Mouse (Mus musculus) neural tube, embryonic 12.5 days (tissue): ENCODE data around the gene Gm20532. TPM values are rescaled to one million over a fixed set of nuclear protein-coding genes. Genes with fewer than 3 reads are reported as not detected.

ENCODE experiments used
- ATAC-seq: fragments of 200-750 bp; cut with Nextera tagmentation; 2 replicates; pipeline ENCODE4 v1.8.0; 2017; ENCODE audit warnings: low read depth, mild to moderate bottlenecking, moderate TSS enrichment, moderate library complexity; ENCODE audit not compliant: low FRiP score
- H3K27ac ChIP-seq: fragments of 300-500 bp; sonication (generic); 2 replicates; pipeline ENCODE4 v1.5.1; 2016
- H3K27me3 ChIP-seq: fragments of 300-500 bp; sonication (generic); replicated peaks from 2 replicates; pipeline ENCODE4 v1.6.1; 2016; ENCODE audit warnings: mild to moderate bottlenecking
- H3K36me3 ChIP-seq: fragments of 300-500 bp; sonication (generic); 2 replicates; pipeline ENCODE4 v1.6.1; 2016; ENCODE audit warnings: mild to moderate bottlenecking
- H3K4me1 ChIP-seq: fragments of 300-500 bp; sonication (generic); 2 replicates; pipeline ENCODE4 v1.6.1; 2016
- H3K4me2 ChIP-seq: fragments of 300-500 bp; sonication (generic); replicated peaks from 2 replicates; pipeline ENCODE4 v1.6.1; 2016; ENCODE audit warnings: mild to moderate bottlenecking
- H3K4me3 ChIP-seq: fragments of 300-500 bp; sonication (generic); 2 replicates; pipeline ENCODE4 v1.5.1; 2016
- H3K9ac ChIP-seq: fragments of 300-500 bp; sonication (generic); 2 replicates; pipeline ENCODE4 v1.6.1; 2016; ENCODE audit warnings: mild to moderate bottlenecking
- H3K9me3 ChIP-seq: fragments of 300-500 bp; sonication (generic); 2 replicates; pipeline ENCODE4 v1.6.1; 2016; ENCODE audit warnings: mild to moderate bottlenecking
- WGBS: fragments of 180-500 bp; shearing (Covaris S2); methylation state at CpG from one replicate; pipeline ENCODE4 v1.1.7; 2016; 5-methylcytosine and 5-hydroxymethylcytosine counted together
- polyA plus RNA-seq: library from polyadenylated mRNA; unstranded; fragments of >200 nt; fragmentation: Nextera tagmentation; extraction: Ambion mirVana; gene quantifications from 2 replicates; pipeline ENCODE4 v1.2.1, GENCODE M21; 2016

Gene Gm20532
- polyA plus RNA-seq, 1 experiment from 2014 or later: not detected

GRCm38 (mm10) chr2:26552066-26552465, 34.4 kb upstream of the Gm20532 start:
- Histone ChIP-seq H3K4me3 (no peak overlapping the region), H3K4me1 (peaks cover 12% of the 10 kb centered on the region), H3K27ac (no peak overlapping the region), H3K9me3 (no peaks in the 10 kb centered on the region), H3K9ac (no peak overlapping the region), H3K4me2 (no peak overlapping the region), H3K36me3 (no peaks in the 10 kb centered on the region), H3K27me3 (no peaks in the 10 kb centered on the region; the same call in 1 of the 2 replicates)
- no peak for ATAC-seq
- 92% methylated on average over 2 of the region's 2 CpGs for WGBS

DNA sequence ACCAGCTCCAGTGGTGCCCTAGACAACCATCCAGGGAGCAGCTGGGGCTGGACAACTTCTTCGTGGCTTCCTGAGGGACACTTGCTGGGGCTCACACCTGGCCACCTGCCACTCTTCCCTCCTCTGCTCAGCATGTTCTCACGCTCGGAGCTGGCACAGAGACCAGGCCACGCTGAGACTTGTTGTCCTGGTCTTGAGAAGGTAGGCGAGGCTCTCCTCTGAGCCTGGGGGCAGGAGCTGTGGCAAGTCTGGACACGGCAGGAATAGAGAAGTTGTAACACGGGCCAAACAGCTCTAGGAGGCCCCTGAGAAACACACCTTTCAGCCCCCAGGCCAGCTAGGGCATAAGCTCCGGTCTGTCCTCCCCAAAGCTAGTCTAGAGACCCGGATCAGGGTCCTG, 32.5 kb upstream of the Gm20532 start:
- no peak for ATAC-seq
- H3K9me3 ChIP-seq: no peaks in the 10 kb centered on the region
- no peaks in the 10 kb centered on the region; the same call in 1 of the 2 replicates for H3K27me3 ChIP-seq
- no peak overlapping the region for H3K27ac ChIP-seq
- no peak overlapping the region for H3K9ac ChIP-seq
- H3K4me3 ChIP-seq: no peak overlapping the region
- no peak overlapping the region for H3K4me2 ChIP-seq
- no peaks in the 10 kb centered on the region for H3K36me3 ChIP-seq
- 0 out of 2 replicates have a peak, but pooled peaks cover 3% of the 10 kb centered on the region for H3K4me1 ChIP-seq
- WGBS: 74% methylated on average over 9 of the region's 9 CpGs

DNA sequence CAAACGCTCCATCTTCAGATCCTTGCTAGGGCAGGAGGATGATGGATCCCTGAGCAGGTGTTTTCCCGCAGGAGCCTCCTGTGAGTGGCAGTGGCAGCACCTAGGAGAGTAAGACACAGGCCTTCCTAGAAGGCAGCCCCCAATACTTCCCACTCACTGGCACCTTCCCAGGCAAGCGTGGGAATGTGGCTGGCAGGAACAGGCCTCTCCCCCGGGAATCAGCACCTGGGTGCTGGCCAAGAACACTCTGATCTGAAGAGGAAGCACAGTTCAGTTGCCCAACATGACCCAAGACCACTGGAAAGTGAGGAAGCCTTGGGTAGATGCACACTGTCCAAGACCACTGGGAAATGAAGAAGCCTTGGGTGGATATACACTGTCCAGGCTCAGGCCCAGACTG, 31.4 kb upstream of the Gm20532 start:
- ATAC-seq: no peak
- no peak overlapping the region for H3K4me3 ChIP-seq
- no peaks in the 10 kb centered on the region for H3K9me3 ChIP-seq
- WGBS: 89% methylated on average over 4 of the region's 4 CpGs
- no peaks in the 10 kb centered on the region; the same call in 1 of the 2 replicates for H3K27me3 ChIP-seq
- H3K4me2 ChIP-seq: no peak overlapping the region
- H3K36me3 ChIP-seq: no peaks in the 10 kb centered on the region
- H3K9ac ChIP-seq: no peak overlapping the region
- H3K27ac ChIP-seq: no peak overlapping the region
- peaks cover 4% of the 10 kb centered on the region; the same call in 1 of the 2 replicates for H3K4me1 ChIP-seq

DNA sequence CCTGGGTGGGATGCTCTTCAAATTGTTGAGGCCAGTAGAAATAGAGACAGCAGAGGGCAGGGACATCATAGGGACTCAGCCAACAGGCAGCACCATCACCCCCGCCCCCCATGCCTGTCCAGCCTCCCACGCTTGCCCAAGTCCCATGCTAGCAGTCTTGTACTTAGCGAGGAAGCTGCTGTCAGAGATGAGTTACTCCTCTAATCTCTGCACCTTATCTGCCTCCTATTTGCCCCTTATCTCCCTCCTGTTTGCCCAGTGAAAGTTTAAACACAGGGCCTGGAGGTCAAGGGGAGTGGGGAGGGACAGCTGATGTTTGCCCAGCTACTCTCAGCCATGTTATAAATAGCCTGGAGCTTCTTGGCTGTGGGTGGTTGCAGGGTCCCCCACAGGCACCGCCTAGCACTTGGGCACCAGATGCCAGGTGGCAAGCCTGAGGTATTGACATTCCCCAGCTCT, 29.9 kb upstream of the Gm20532 start:
- Histone ChIP-seq H3K4me2 (no peak overlapping the region), H3K4me1 (peaks cover 16% of the 10 kb centered on the region), H3K4me3 (no peak overlapping the region), H3K9ac (no peak overlapping the region), H3K27me3 (no peaks in the 10 kb centered on the region; the same call in 1 of the 2 replicates), H3K27ac (no peak overlapping the region), H3K9me3 (no peaks in the 10 kb centered on the region), H3K36me3 (no peaks in the 10 kb centered on the region)
- no peak for ATAC-seq
- 60% methylated on average over 4 of the region's 4 CpGs for WGBS

DNA sequence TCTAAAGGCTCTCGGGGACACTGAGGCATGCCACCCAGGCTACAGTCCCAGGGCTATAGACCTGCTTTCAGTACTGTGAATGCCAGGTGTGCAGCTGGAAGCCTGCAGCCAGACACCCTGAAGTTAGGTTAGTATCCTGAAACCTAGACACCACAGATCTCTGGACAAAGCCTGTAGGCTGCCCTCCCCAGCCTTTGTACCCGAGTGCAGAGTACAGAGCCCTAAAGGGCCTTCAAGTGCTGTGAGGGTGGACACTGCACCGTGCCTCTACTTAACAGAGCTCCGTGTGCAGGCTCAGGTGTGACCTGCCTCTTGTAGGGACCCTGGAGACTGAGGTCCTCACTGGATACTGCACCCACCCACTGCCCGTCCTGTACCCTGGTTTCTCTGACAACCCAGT, 25.9 kb upstream of the Gm20532 start:
- Histone ChIP-seq H3K4me1 (peaks cover 19% of the 10 kb centered on the region), H3K27me3 (no peaks in the 10 kb centered on the region; the same call in 1 of the 2 replicates), H3K36me3 (no peaks in the 10 kb centered on the region), H3K9ac (no peak overlapping the region), H3K4me3 (no peak overlapping the region), H3K9me3 (no peaks in the 10 kb centered on the region), H3K4me2 (no peak overlapping the region), H3K27ac (no peak overlapping the region)
- 77% methylated on average over 5 of the region's 5 CpGs for WGBS
- no peak for ATAC-seq

GRCm38 (mm10) chr2:26561351-26562016, 25.0 kb upstream of the Gm20532 start:
- no peak overlapping the region for H3K9ac ChIP-seq
- peak; percentile 61 for ATAC-seq
- no peak overlapping the region for H3K4me3 ChIP-seq
- no peaks in the 10 kb centered on the region for H3K9me3 ChIP-seq
- H3K4me2 ChIP-seq: no peak overlapping the region
- H3K36me3 ChIP-seq: no peaks in the 10 kb centered on the region
- no peak overlapping the region for H3K27ac ChIP-seq
- H3K4me1 ChIP-seq: peaks cover 19% of the 10 kb centered on the region
- H3K27me3 ChIP-seq: no peaks in the 10 kb centered on the region; the same call in 1 of the 2 replicates
- 48% methylated on average over 6 of the region's 6 CpGs for WGBS

DNA sequence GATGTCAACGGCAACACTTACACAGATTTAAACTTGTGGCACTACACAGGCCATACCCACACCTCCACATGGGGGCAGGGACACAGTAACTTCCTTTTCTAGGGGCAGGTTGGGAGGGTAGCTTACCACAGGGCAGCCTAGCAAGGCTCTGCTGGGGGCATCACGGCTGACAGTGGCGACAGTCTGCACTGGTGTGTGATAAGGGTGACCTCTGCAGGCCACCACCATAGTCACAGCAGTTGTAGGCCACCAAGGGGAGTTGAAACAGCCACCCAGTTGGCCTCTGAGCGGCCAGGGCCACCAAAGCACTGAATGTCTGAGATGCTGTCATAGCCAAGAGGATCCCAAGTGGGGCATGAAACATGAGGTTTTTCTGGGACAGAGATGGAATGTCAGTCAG, 20.2 kb upstream of the Gm20532 start:
- Histone ChIP-seq H3K9me3 (no peaks in the 10 kb centered on the region), H3K4me2 (no peak overlapping the region), H3K4me3 (no peak overlapping the region), H3K9ac (no peak overlapping the region), H3K36me3 (no peaks in the 10 kb centered on the region), H3K27me3 (no peaks in the 10 kb centered on the region), H3K4me1 (peaks cover 7% of the 10 kb centered on the region), H3K27ac (no peak overlapping the region)
- peak; percentile 55; the same call in 1 of the 2 replicates for ATAC-seq
- 18% methylated on average over 4 of the region's 4 CpGs for WGBS

- ATAC-seq: no peak
- Histone ChIP-seq H3K4me3 (no peak overlapping the region), H3K9me3 (no peaks in the 10 kb centered on the region), H3K27me3 (no peaks in the 10 kb centered on the region), H3K4me1 (peaks cover 14% of the 10 kb centered on the region), H3K4me2 (no peak overlapping the region), H3K9ac (no peak overlapping the region), H3K27ac (no peak overlapping the region), H3K36me3 (no peaks in the 10 kb centered on the region)
- WGBS: 9% methylated on average over 3 of the region's 3 CpGs
These were observed 16.4 kb upstream of the Gm20532 start for GRCm38 (mm10) chr2:26570034-26570433.

GRCm38 (mm10) chr2:26571400-26571799, 15.0 kb upstream of the Gm20532 start:
- Histone ChIP-seq H3K4me2 (no peak overlapping the region), H3K9me3 (no peaks in the 10 kb centered on the region), H3K4me1 (peaks cover 14% of the 10 kb centered on the region), H3K4me3 (no peak overlapping the region), H3K27ac (no peak overlapping the region), H3K27me3 (no peaks in the 10 kb centered on the region), H3K9ac (no peak overlapping the region), H3K36me3 (no peaks in the 10 kb centered on the region)
- no peak for ATAC-seq
- 78% methylated on average over 9 of the region's 9 CpGs for WGBS

DNA sequence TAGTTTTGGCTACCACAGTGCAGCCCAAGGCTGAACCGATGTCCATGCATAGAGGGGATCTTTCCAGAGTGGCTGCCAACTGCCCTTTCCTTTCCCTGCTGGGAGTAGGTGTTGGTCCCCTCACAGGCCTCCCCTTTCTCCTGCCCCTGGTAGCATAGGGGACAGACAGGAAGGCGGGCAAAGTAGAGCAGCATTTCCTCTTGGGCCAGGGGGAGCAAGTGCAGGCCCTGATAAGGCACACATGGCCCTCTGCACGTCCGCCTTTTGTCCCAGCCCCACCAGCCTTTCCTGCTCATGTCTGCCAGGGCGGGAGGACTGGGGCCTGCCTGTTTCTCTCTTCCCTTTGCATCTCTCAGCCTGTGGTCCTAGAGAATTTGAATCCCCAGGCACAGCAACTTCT, 14.6 kb upstream of the Gm20532 start:
- no peak overlapping the region for H3K4me3 ChIP-seq
- H3K4me1 ChIP-seq: peaks cover 14% of the 10 kb centered on the region
- 72% methylated on average over 5 of the region's 5 CpGs for WGBS
- H3K9me3 ChIP-seq: no peaks in the 10 kb centered on the region
- H3K27ac ChIP-seq: no peak overlapping the region
- ATAC-seq: no peak
- H3K4me2 ChIP-seq: no peak overlapping the region
- no peak overlapping the region for H3K9ac ChIP-seq
- no peaks in the 10 kb centered on the region for H3K27me3 ChIP-seq
- no peaks in the 10 kb centered on the region for H3K36me3 ChIP-seq

DNA sequence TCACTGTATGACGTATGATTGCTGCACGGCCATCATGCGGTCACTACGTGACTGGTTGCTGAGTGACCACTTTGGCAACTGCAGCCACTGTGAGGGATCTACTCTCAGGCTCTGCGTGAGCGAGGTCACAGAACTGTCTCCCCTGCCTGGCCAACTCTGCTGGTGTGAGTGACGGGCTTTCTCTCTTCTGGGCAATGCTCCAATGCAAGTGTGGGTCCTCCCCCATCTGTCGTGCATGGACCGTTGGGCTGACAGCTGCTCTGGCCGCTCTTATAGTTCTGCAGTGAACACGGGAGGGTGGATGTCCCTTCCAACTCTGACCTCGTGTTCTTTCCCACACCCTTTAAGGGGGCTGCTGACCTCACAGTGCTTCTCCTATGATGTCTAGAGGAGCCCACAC, 13.0 kb upstream of the Gm20532 start:
- H3K4me1 ChIP-seq: peaks cover 22% of the 10 kb centered on the region
- H3K36me3 ChIP-seq: no peaks in the 10 kb centered on the region
- ATAC-seq: no peak
- H3K27ac ChIP-seq: no peak overlapping the region
- 66% methylated on average over 12 of the region's 12 CpGs for WGBS
- H3K9ac ChIP-seq: no peak overlapping the region
- H3K4me2 ChIP-seq: no peak overlapping the region
- H3K4me3 ChIP-seq: no peak overlapping the region
- H3K9me3 ChIP-seq: no peaks in the 10 kb centered on the region
- no peaks in the 10 kb centered on the region for H3K27me3 ChIP-seq

DNA sequence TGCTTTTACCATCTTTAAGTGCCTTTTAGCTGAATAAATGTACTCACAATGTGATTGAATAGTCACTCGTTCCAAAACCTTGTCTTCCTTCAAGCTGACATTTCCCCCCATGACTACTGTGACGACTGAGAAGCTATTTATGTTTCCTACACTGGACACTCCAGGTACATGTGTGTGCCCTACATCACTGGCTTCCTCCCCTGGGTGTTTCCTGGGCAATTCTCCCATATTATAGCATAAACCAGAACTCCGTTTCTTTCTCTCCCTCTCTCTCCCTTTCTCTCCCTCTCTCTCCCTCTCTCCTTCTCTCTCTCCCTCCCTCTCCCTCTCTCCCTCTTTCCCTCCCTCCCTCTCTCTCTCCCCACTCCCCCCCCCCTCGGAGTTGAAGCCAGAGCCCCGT, 12.6 kb upstream of the Gm20532 start:
- Histone ChIP-seq H3K4me3 (no peak overlapping the region), H3K36me3 (no peaks in the 10 kb centered on the region), H3K4me1 (peaks cover 25% of the 10 kb centered on the region), H3K27ac (no peak overlapping the region), H3K9me3 (no peaks in the 10 kb centered on the region), H3K4me2 (no peak overlapping the region), H3K9ac (no peak overlapping the region), H3K27me3 (no peaks in the 10 kb centered on the region)
- ATAC-seq: no peak
- 35% methylated on average over 5 of the region's 5 CpGs for WGBS

DNA sequence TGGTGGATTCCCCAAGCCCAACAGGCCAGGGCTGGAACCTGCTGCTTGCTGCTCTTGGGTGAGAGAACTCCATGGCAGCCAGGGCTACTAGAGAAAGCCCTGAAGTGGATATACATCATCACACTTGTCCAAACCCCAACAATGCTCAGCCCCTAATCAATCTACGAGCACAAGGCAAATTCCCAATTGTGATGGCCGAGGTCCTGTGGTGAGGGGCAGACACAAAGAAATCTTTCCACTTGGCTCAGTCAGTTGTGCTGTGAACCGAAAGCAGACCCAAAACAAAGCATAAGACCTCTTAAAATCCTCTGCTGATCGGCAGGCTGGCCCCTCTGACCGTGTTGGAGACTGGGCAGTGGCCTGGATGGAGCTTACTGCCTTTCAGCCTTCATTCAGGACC, 11.6 kb upstream of the Gm20532 start:
- peaks cover 25% of the 10 kb centered on the region for H3K4me1 ChIP-seq
- ATAC-seq: no peak
- no peak overlapping the region for H3K27ac ChIP-seq
- no peaks in the 10 kb centered on the region for H3K27me3 ChIP-seq
- no peak overlapping the region for H3K9ac ChIP-seq
- 26% methylated on average over 5 of the region's 5 CpGs for WGBS
- no peaks in the 10 kb centered on the region for H3K36me3 ChIP-seq
- H3K4me2 ChIP-seq: no peak overlapping the region
- H3K4me3 ChIP-seq: no peak overlapping the region
- no peaks in the 10 kb centered on the region for H3K9me3 ChIP-seq
